Mouse (Mus musculus): ENCODE data around the gene Tox2. TPM values are rescaled to one million over a fixed set of nuclear protein-coding genes. Genes with fewer than 3 reads are reported as not detected.

Tox2 gene
- polyA plus RNA-seq, 1 experiment from 2014 or later: 20.3 TPM

DNA sequence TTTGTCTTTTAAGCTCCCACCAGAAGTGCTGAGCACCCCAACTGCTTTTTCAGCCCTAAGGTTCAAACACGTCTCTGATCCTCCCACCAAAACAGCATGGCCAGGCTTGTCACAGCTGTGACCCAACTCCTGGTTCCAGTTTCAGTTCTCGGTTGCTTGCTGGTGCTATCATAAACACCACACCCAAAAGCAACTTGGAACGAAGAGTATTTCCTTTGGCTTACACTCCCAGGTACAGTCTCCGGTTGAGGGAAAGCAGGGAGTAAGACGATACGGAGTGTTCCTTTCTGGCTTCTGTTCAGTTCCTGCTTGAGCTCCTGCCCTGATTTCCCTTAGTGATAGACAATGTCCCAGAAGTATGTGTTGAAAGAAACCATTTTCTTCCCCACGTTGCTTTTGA is 26.4 kb upstream of the Tox2 start:
- Histone ChIP-seq H3K9me3 (ENCODE audit: control insufficient read depth, low read length) (no peaks in the 10 kb centered on the region), H3K4me1 (ENCODE audit: control insufficient read depth, insufficient read depth, low read length) (no peaks in the 10 kb centered on the region), H3K9ac (ENCODE audit: low read length) (no peak overlapping the region), H3K36me3 (ENCODE audit: control insufficient read depth, insufficient read depth, low read length) (no peaks in the 10 kb centered on the region), H3K27ac (ENCODE audit: low read depth, low read length) (no peak overlapping the region), H3K4me3 (ENCODE audit: low read depth, low read length) (no peak overlapping the region), H3K4me2 (ENCODE audit: low read depth) (no peak overlapping the region), H3K27me3 (ENCODE audit: control insufficient read depth, insufficient read depth, low read length) (no peaks in the 10 kb centered on the region)
- 77% methylated on average over 7 of the region's 7 CpGs for whole genome bisulfite sequencing
- DNase-seq (ENCODE audit: low spot score): no peak
- no peak for ATAC-seq (ENCODE audit: insufficient read depth, low FRiP score, low TSS enrichment)

DNA sequence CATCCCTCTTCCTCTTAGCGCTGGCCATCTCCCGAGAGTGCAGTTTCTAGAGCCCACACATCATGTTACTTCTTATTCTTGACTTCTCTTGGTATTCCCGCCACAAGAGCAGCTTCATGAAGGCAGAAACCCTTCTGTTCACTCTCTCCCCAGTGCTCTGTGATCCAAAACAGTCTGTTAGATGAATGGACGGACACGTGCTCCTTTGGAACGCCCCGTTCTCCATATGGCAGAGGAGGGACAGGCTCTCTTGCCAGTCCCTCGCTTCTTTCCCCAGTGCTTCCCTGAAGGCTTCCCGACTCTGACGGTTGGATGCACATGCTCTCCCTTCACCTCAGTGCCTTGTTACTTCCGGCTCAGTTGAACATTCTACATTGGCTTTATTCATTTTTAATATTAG is 15.4 kb upstream of the Tox2 start:
- Histone ChIP-seq H3K4me3 (ENCODE audit: low read depth, low read length) (no peak overlapping the region), H3K9me3 (ENCODE audit: control insufficient read depth, low read length) (no peaks in the 10 kb centered on the region), H3K4me2 (ENCODE audit: low read depth) (no peak overlapping the region), H3K9ac (ENCODE audit: low read length) (no peak overlapping the region), H3K36me3 (ENCODE audit: control insufficient read depth, insufficient read depth, low read length) (no peaks in the 10 kb centered on the region), H3K4me1 (ENCODE audit: control insufficient read depth, insufficient read depth, low read length) (peaks cover 8% of the 10 kb centered on the region; the same call in 1 of the 2 replicates), H3K27me3 (ENCODE audit: control insufficient read depth, insufficient read depth, low read length) (no peaks in the 10 kb centered on the region), H3K27ac (ENCODE audit: low read depth, low read length) (no peak overlapping the region)
- no peak for DNase-seq (ENCODE audit: low spot score)
- no peak for ATAC-seq (ENCODE audit: insufficient read depth, low FRiP score, low TSS enrichment)
- 67% methylated on average over 11 of the region's 11 CpGs for WGBS

DNA sequence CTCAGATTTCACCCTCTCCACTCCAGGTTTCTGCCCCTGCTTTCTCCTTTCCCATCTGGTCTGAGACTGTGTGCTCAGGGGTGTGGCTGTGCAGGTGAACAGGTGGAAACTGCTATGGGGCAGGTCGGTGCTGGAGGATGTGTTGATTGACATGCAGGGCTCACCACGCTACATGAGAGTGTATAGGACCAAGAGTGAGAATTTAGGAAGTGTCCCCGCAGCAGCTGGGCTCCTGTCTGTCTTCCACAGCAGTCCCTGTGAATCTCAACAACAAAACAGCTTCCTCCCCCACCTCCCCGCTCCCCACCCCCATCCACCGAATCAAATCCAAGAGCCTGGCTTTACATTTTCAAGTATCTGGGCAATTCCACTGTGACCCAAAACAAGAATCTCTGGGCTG is 13.3 kb upstream of the Tox2 start:
- H3K36me3 ChIP-seq (ENCODE audit: control insufficient read depth, insufficient read depth, low read length): no peaks in the 10 kb centered on the region
- no peak overlapping the region for H3K9ac ChIP-seq (ENCODE audit: low read length)
- no peak overlapping the region for H3K4me3 ChIP-seq (ENCODE audit: low read depth, low read length)
- ATAC-seq (ENCODE audit: insufficient read depth, low FRiP score, low TSS enrichment): peak; percentile 33; the same call in 1 of the 2 replicates
- H3K27me3 ChIP-seq (ENCODE audit: control insufficient read depth, insufficient read depth, low read length): no peaks in the 10 kb centered on the region
- 23% methylated on average over 5 of the region's 5 CpGs for WGBS
- H3K9me3 ChIP-seq (ENCODE audit: control insufficient read depth, low read length): no peaks in the 10 kb centered on the region
- no peak overlapping the region for H3K27ac ChIP-seq (ENCODE audit: low read depth, low read length)
- no peak overlapping the region for H3K4me2 ChIP-seq (ENCODE audit: low read depth)
- DNase-seq (ENCODE audit: low spot score): no peak
- peaks cover 15% of the 10 kb centered on the region for H3K4me1 ChIP-seq (ENCODE audit: control insufficient read depth, insufficient read depth, low read length)

- peak; percentile 50 for DNase-seq (ENCODE audit: low spot score)
- Histone ChIP-seq H3K4me2 (ENCODE audit: low read depth) (no peak overlapping the region), H3K36me3 (ENCODE audit: control insufficient read depth, insufficient read depth, low read length) (no peaks in the 10 kb centered on the region), H3K9ac (ENCODE audit: low read length) (no peak overlapping the region), H3K9me3 (ENCODE audit: control insufficient read depth, low read length) (no peaks in the 10 kb centered on the region), H3K4me3 (ENCODE audit: low read depth, low read length) (no peak overlapping the region), H3K4me1 (ENCODE audit: control insufficient read depth, insufficient read depth, low read length) (peaks cover 19% of the 10 kb centered on the region), H3K27me3 (ENCODE audit: control insufficient read depth, insufficient read depth, low read length) (no peaks in the 10 kb centered on the region), H3K27ac (ENCODE audit: low read depth, low read length) (no peak overlapping the region)
- 6% methylated on average over 3 of the region's 3 CpGs for WGBS
- ATAC-seq (ENCODE audit: insufficient read depth, low FRiP score, low TSS enrichment): peak; percentile 63
These were observed 12.9 kb upstream of the Tox2 start for GRCm38 (mm10) chr2:163190004-163190441.

- no peak for ATAC-seq (ENCODE audit: insufficient read depth, low FRiP score, low TSS enrichment)
These were observed 10.4 kb upstream of the Tox2 start for GRCm38 (mm10) chr2:163192485-163192884.

DNA sequence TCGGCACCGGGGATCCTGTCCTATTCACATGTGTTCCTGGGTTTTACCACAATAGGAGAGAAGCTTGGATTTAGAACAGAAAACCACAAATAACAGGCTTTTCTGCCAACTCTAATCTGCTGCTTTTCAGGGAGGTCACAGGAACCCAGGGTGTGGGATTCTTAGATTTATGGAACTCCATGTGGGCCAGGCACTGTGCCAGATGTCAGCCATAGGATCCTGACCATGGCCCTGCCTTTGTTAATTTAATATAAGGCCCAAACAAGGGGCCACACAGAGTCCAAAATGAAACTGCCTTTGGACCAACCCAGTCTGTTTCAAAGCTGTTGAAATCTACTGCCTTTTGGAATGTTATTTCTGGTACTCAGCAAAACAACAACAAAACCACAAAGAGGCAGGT is 8.9 kb upstream of the Tox2 start:
- H3K27ac ChIP-seq (ENCODE audit: low read depth, low read length): 0 out of 2 replicates have a peak overlapping the region, but pooled peaks have one; percentile 14

More at GRCm38 (mm10) chr2:163192485-163192884, 10.4 kb upstream of the Tox2 start:
- Histone ChIP-seq H3K4me3 (ENCODE audit: low read depth, low read length) (no peak overlapping the region), H3K36me3 (ENCODE audit: control insufficient read depth, insufficient read depth, low read length) (no peaks in the 10 kb centered on the region), H3K27me3 (ENCODE audit: control insufficient read depth, insufficient read depth, low read length) (no peaks in the 10 kb centered on the region), H3K9ac (ENCODE audit: low read length) (no peak overlapping the region), H3K4me2 (ENCODE audit: low read depth) (no peak overlapping the region), H3K27ac (ENCODE audit: low read depth, low read length) (no peak overlapping the region), H3K4me1 (ENCODE audit: control insufficient read depth, insufficient read depth, low read length) (peaks cover 30% of the 10 kb centered on the region), H3K9me3 (ENCODE audit: control insufficient read depth, low read length) (no peaks in the 10 kb centered on the region)
- WGBS: 78% methylated on average over 6 of the region's 6 CpGs
- no peak for DNase-seq (ENCODE audit: low spot score)

DNA sequence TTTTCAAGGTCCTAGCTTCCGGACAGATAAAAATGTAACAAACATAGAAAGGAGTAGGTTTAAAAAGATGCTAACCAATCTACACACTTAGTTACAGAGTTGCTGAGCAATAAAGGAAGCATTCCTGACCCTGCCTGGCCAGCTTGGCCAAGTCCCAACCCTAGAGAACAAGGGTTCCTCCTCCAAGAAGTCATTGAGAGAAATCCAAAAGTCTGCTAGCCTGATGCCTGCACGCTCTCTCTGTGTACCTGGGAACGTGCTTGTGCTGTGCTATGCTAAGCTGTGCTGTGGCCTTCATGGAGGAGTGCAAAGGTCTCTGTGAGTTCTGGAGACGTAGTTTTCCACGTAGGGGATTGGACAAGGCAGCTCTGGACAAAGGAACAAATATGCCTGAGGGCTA is 8.4 kb upstream of the Tox2 start:
- no peaks in the 10 kb centered on the region for H3K9me3 ChIP-seq (ENCODE audit: control insufficient read depth, low read length)
- 69% methylated on average over 5 of the region's 5 CpGs for WGBS
- ATAC-seq (ENCODE audit: insufficient read depth, low FRiP score, low TSS enrichment) (no peak), DNase-seq (ENCODE audit: low spot score) (no peak)
- no peaks in the 10 kb centered on the region for H3K36me3 ChIP-seq (ENCODE audit: control insufficient read depth, insufficient read depth, low read length)
- no peaks in the 10 kb centered on the region for H3K27me3 ChIP-seq (ENCODE audit: control insufficient read depth, insufficient read depth, low read length)
- H3K4me3 ChIP-seq (ENCODE audit: low read depth, low read length): no peak overlapping the region
- H3K27ac ChIP-seq (ENCODE audit: low read depth, low read length): no peak overlapping the region
- peaks cover 30% of the 10 kb centered on the region for H3K4me1 ChIP-seq (ENCODE audit: control insufficient read depth, insufficient read depth, low read length)
- no peak overlapping the region for H3K9ac ChIP-seq (ENCODE audit: low read length)
- no peak overlapping the region for H3K4me2 ChIP-seq (ENCODE audit: low read depth)

More for the DNA sequence above, 8.9 kb upstream of the Tox2 start:
- Histone ChIP-seq H3K9me3 (ENCODE audit: control insufficient read depth, low read length) (no peaks in the 10 kb centered on the region), H3K9ac (ENCODE audit: low read length) (no peak overlapping the region), H3K4me3 (ENCODE audit: low read depth, low read length) (no peak overlapping the region), H3K4me2 (ENCODE audit: low read depth) (no peak overlapping the region), H3K4me1 (ENCODE audit: control insufficient read depth, insufficient read depth, low read length) (peaks cover 30% of the 10 kb centered on the region), H3K27me3 (ENCODE audit: control insufficient read depth, insufficient read depth, low read length) (no peaks in the 10 kb centered on the region), H3K36me3 (ENCODE audit: control insufficient read depth, insufficient read depth, low read length) (no peaks in the 10 kb centered on the region)
- WGBS: 59% methylated on average over 2 of the region's 2 CpGs
- ATAC-seq (ENCODE audit: insufficient read depth, low FRiP score, low TSS enrichment) (no peak), DNase-seq (ENCODE audit: low spot score) (no peak)

GRCm38 (mm10) chr2:163195106-163195833 is 7.7 kb upstream of the Tox2 start:
- DNase-seq (ENCODE audit: low spot score) (peak; percentile 34), ATAC-seq (ENCODE audit: insufficient read depth, low FRiP score, low TSS enrichment) (peak; percentile 64; the same call in 1 of the 2 replicates)
- WGBS: 21% methylated on average over 6 of the region's 6 CpGs
- Histone ChIP-seq H3K27me3 (ENCODE audit: control insufficient read depth, insufficient read depth, low read length) (no peaks in the 10 kb centered on the region), H3K9ac (ENCODE audit: low read length) (peak overlapping the region; percentile 29; the same call in 1 of the 2 replicates), H3K36me3 (ENCODE audit: control insufficient read depth, insufficient read depth, low read length) (no peaks in the 10 kb centered on the region), H3K4me2 (ENCODE audit: low read depth) (no peak overlapping the region), H3K4me1 (ENCODE audit: control insufficient read depth, insufficient read depth, low read length) (peaks cover 23% of the 10 kb centered on the region), H3K27ac (ENCODE audit: low read depth, low read length) (peak overlapping the region; percentile 61), H3K9me3 (ENCODE audit: control insufficient read depth, low read length) (no peaks in the 10 kb centered on the region), H3K4me3 (ENCODE audit: low read depth, low read length) (no peak overlapping the region)

DNA sequence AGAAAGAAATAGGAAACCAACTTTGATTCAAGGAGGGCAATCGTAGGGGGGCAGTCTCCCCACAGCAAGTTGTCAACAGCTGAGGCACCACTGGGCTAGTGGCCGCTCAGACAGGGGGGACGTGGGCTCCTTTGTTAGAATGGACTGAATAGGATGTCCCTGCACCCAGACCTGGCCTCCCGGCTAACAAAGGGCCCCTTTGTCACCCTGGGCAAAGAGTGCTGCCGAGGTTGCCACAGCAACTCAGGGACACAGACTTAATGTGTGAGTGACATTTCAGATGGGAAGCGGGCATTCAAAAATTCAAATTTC is 7.1 kb upstream of the Tox2 start:
- peaks cover 22% of the 10 kb centered on the region for H3K4me1 ChIP-seq (ENCODE audit: control insufficient read depth, insufficient read depth, low read length)
- no peaks in the 10 kb centered on the region for H3K36me3 ChIP-seq (ENCODE audit: control insufficient read depth, insufficient read depth, low read length)
- no peaks in the 10 kb centered on the region for H3K9me3 ChIP-seq (ENCODE audit: control insufficient read depth, low read length)
- H3K27ac ChIP-seq (ENCODE audit: low read depth, low read length): peak overlapping the region; percentile 61
- DNase-seq (ENCODE audit: low spot score) (peak; percentile 84), ATAC-seq (ENCODE audit: insufficient read depth, low FRiP score, low TSS enrichment) (peak; percentile 89)
- WGBS: 9% methylated on average over 6 of the region's 6 CpGs
- H3K4me2 ChIP-seq (ENCODE audit: low read depth): no peak overlapping the region
- no peak overlapping the region for H3K4me3 ChIP-seq (ENCODE audit: low read depth, low read length)
- no peak overlapping the region for H3K9ac ChIP-seq (ENCODE audit: low read length)
- no peaks in the 10 kb centered on the region for H3K27me3 ChIP-seq (ENCODE audit: control insufficient read depth, insufficient read depth, low read length)

Data from neural tube, embryonic 11.5 days (tissue).